Mouse (Mus musculus): ENCODE data around the gene Eef1e1. TPM values are rescaled to one million over a fixed set of nuclear protein-coding genes. Genes with fewer than 3 reads are reported as not detected.
"Not testable (repeated sequence)": the region's sequence is repeated elsewhere in the genome, so short reads cannot be mapped to it uniquely, and the experiment has no call there.

Eef1e1 gene
- 19.5 and 20.4 TPM in 2 replicates for polyA plus RNA-seq (2012; ENCODE audit: insufficient read depth, insufficient read length, missing spikeins)

GRCm38 (mm10) chr13:38658528-38659280 is at the start of gene Eef1e1:
TSS of gene Eef1e1 (minus strand) at chr13:38659058.
- H3K4me1 ChIP-seq (ENCODE audit: control insufficient read depth, insufficient read depth, insufficient read length, low read length), result peaks cover 4% of the 10 kb centered on the region; the same call in 1 of the 2 replicates
- H3K4me3 ChIP-seq (ENCODE audit: insufficient read depth, low read depth, low read length), result peak within 1 kb of the TSS; percentile 94
- H3K27ac ChIP-seq (replicated peaks; ENCODE audit: low read depth, low read length), result peak within 1 kb of the TSS; percentile 37; the same call in 1 of the 2 replicates

GRCm38 (mm10) chr13:38690845-38691244 is 32.0 kb upstream of the Eef1e1 start:
- H3K27ac ChIP-seq (replicated peaks; ENCODE audit: low read depth, low read length), result no peak overlapping the region
- H3K4me3 ChIP-seq (ENCODE audit: insufficient read depth, low read depth, low read length), result no peak overlapping the region
- H3K4me1 ChIP-seq (ENCODE audit: control insufficient read depth, insufficient read depth, insufficient read length, low read length), result no peaks in the 10 kb centered on the region

GRCm38 (mm10) chr13:38690028-38690427 is 31.2 kb upstream of the Eef1e1 start:
- Histone ChIP-seq H3K27ac (replicated peaks; ENCODE audit: low read depth, low read length) (no peak overlapping the region), H3K4me1 (ENCODE audit: control insufficient read depth, insufficient read depth, insufficient read length, low read length) (no peaks in the 10 kb centered on the region), H3K4me3 (ENCODE audit: insufficient read depth, low read depth, low read length) (no peak overlapping the region)

- Histone ChIP-seq H3K4me1 (ENCODE audit: control insufficient read depth, insufficient read depth, insufficient read length, low read length) (no peaks in the 10 kb centered on the region), H3K27ac (replicated peaks; ENCODE audit: low read depth, low read length) (no peak overlapping the region), H3K4me3 (ENCODE audit: insufficient read depth, low read depth, low read length) (no peak overlapping the region)
These were observed 29.9 kb upstream of the Eef1e1 start for GRCm38 (mm10) chr13:38688761-38689160.

- no peaks in the 10 kb centered on the region for H3K4me1 ChIP-seq (ENCODE audit: control insufficient read depth, insufficient read depth, insufficient read length, low read length)
- no peak overlapping the region for H3K27ac ChIP-seq (replicated peaks; ENCODE audit: low read depth, low read length)
- no peak overlapping the region for H3K4me3 ChIP-seq (ENCODE audit: insufficient read depth, low read depth, low read length)
These were observed 13.5 kb upstream of the Eef1e1 start for GRCm38 (mm10) chr13:38672336-38672735.

- H3K27ac ChIP-seq (replicated peaks; ENCODE audit: low read depth, low read length); H3K4me1 ChIP-seq (ENCODE audit: control insufficient read depth, insufficient read depth, insufficient read length, low read length); H3K4me3 ChIP-seq (ENCODE audit: insufficient read depth, low read depth, low read length): not testable (repeated sequence)
These were observed 12.6 kb upstream of the Eef1e1 start for GRCm38 (mm10) chr13:38671451-38671850.

GRCm38 (mm10) chr13:38670051-38670450 is 11.2 kb upstream of the Eef1e1 start:
- Histone ChIP-seq H3K4me3 (ENCODE audit: insufficient read depth, low read depth, low read length) (no peak overlapping the region), H3K4me1 (ENCODE audit: control insufficient read depth, insufficient read depth, insufficient read length, low read length) (no peaks in the 10 kb centered on the region), H3K27ac (replicated peaks; ENCODE audit: low read depth, low read length) (no peak overlapping the region)

- H3K4me3 ChIP-seq (ENCODE audit: insufficient read depth, low read depth, low read length), result no peak overlapping the region
- no peaks in the 10 kb centered on the region for H3K4me1 ChIP-seq (ENCODE audit: control insufficient read depth, insufficient read depth, insufficient read length, low read length)
- H3K27ac ChIP-seq (replicated peaks; ENCODE audit: low read depth, low read length), result no peak overlapping the region
These were observed 9.7 kb upstream of the Eef1e1 start for GRCm38 (mm10) chr13:38668514-38668913.

GRCm38 (mm10) chr13:38664753-38665152 is 5.9 kb upstream of the Eef1e1 start:
- Histone ChIP-seq H3K27ac (replicated peaks; ENCODE audit: low read depth, low read length) (no peak overlapping the region), H3K4me1 (ENCODE audit: control insufficient read depth, insufficient read depth, insufficient read length, low read length) (no peaks in the 10 kb centered on the region), H3K4me3 (ENCODE audit: insufficient read depth, low read depth, low read length) (no peak overlapping the region)

- no peak overlapping the region for H3K27ac ChIP-seq (replicated peaks; ENCODE audit: low read depth, low read length)
- peaks cover 4% of the 10 kb centered on the region; the same call in 1 of the 2 replicates for H3K4me1 ChIP-seq (ENCODE audit: control insufficient read depth, insufficient read depth, insufficient read length, low read length)
- H3K4me3 ChIP-seq (ENCODE audit: insufficient read depth, low read depth, low read length), result no peak overlapping the region
These were observed 772 bp upstream of the Eef1e1 start for GRCm38 (mm10) chr13:38659524-38660136.

- Histone ChIP-seq H3K27ac (replicated peaks; ENCODE audit: low read depth, low read length) (no peak overlapping the region), H3K4me3 (ENCODE audit: insufficient read depth, low read depth, low read length) (peak overlapping the region; percentile 94; the same call in 1 of the 2 replicates), H3K4me1 (ENCODE audit: control insufficient read depth, insufficient read depth, insufficient read length, low read length) (peaks cover 4% of the 10 kb centered on the region; the same call in 1 of the 2 replicates)
These were observed 993 bp downstream of the Eef1e1 start for GRCm38 (mm10) chr13:38657865-38658264.

- Histone ChIP-seq H3K4me3 (ENCODE audit: insufficient read depth, low read depth, low read length) (no peak overlapping the region), H3K4me1 (ENCODE audit: control insufficient read depth, insufficient read depth, insufficient read length, low read length) (no peaks in the 10 kb centered on the region), H3K27ac (replicated peaks; ENCODE audit: low read depth, low read length) (no peak overlapping the region)
These were observed 8.6 kb downstream of the Eef1e1 start for GRCm38 (mm10) chr13:38650292-38650691.

GRCm38 (mm10) chr13:38649069-38649468 is 9.8 kb downstream of the Eef1e1 start:
- Histone ChIP-seq H3K4me3 (ENCODE audit: insufficient read depth, low read depth, low read length) (no peak overlapping the region), H3K27ac (replicated peaks; ENCODE audit: low read depth, low read length) (no peak overlapping the region), H3K4me1 (ENCODE audit: control insufficient read depth, insufficient read depth, insufficient read length, low read length) (no peaks in the 10 kb centered on the region)

- Histone ChIP-seq H3K4me1 (ENCODE audit: control insufficient read depth, insufficient read depth, insufficient read length, low read length) (no peaks in the 10 kb centered on the region), H3K4me3 (ENCODE audit: insufficient read depth, low read depth, low read length) (no peak overlapping the region), H3K27ac (replicated peaks; ENCODE audit: low read depth, low read length) (no peak overlapping the region)
These were observed 17.4 kb downstream of the Eef1e1 start for GRCm38 (mm10) chr13:38641414-38641813.

- H3K4me3 ChIP-seq (ENCODE audit: insufficient read depth, low read depth, low read length), result no peak overlapping the region
- H3K4me1 ChIP-seq (ENCODE audit: control insufficient read depth, insufficient read depth, insufficient read length, low read length), result no peaks in the 10 kb centered on the region
- H3K27ac ChIP-seq (replicated peaks; ENCODE audit: low read depth, low read length), result no peak overlapping the region
These were observed 17.9 kb downstream of the Eef1e1 start for GRCm38 (mm10) chr13:38640961-38641360.

- H3K27ac ChIP-seq (replicated peaks; ENCODE audit: low read depth, low read length), result no peak overlapping the region
- H3K4me3 ChIP-seq (ENCODE audit: insufficient read depth, low read depth, low read length), result no peak overlapping the region
- no peaks in the 10 kb centered on the region for H3K4me1 ChIP-seq (ENCODE audit: control insufficient read depth, insufficient read depth, insufficient read length, low read length)
These were observed 20.2 kb downstream of the Eef1e1 start for GRCm38 (mm10) chr13:38638694-38639093.

All from brown adipose tissue, adult 24 weeks (tissue).